Mouse (Mus musculus): ENCODE results near the gene Ccdc62. TPM values are rescaled to one million over a fixed set of nuclear protein-coding genes. Genes with fewer than 3 reads are reported as not detected.

Gene Ccdc62
- polyA plus RNA-seq, 1 experiment from 2014 or later: 4.9 TPM

DNA sequence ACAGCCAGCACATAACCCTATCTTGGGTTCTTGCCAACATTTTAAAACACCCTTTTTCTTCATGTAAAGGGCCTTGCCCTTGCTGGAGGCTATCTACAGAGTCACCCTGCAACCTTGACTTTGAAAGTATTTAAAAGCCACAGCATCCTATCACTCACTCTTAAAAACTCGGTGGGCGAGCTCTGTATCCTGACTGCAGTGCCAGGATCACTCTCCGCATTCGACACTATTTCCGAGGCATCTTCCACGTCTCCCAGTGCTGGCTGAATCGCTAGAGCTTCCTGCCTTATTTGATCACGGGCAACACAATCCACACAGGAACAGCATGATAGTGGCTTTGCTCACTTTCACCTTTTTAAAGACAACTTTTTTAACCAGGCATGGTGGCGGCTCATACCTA, 87.5 kb downstream of the Ccdc62 start:
- no peak overlapping the region for H3K27ac ChIP-seq (ENCODE audit: low read length)
- H3K27me3 ChIP-seq (replicated peaks; ENCODE audit: control insufficient read depth, insufficient read depth, low read length): no peaks in the 10 kb centered on the region
- WGBS: 70% methylated on average over 9 of the region's 9 CpGs
- H3K36me3 ChIP-seq (ENCODE audit: control insufficient read depth, insufficient read depth): no peaks in the 10 kb centered on the region
- H3K9ac ChIP-seq (replicated peaks; ENCODE audit: low read depth, low read length): no peak overlapping the region
- peaks cover 54% of the 10 kb centered on the region for H3K4me1 ChIP-seq (replicated peaks; ENCODE audit: control insufficient read depth, insufficient read depth, low read length)
- H3K4me3 ChIP-seq (replicated peaks; ENCODE audit: low read length): no peak overlapping the region
- no peak overlapping the region for H3K4me2 ChIP-seq (ENCODE audit: low read length)
- H3K9me3 ChIP-seq (ENCODE audit: control insufficient read depth, low read length): no peaks in the 10 kb centered on the region
- no peak for ATAC-seq

DNA sequence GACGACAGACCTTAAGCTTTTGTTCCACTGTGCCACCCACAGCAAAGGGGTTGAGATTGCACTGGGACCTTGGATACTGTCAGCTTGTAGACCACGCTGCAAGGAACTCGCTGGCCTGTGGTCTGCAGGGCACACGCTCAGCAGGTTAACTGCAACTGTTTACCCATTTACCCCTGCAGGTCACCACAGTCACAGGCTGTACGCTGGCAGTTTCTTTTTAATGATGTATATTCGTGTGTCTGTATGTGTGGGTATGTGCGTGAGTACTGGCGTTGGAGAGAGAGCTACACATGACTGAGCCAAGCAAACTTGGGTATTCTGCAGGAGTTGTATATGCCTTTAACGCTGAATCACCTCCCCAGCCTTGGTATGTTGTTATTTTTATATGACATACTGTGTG, 88.2 kb downstream of the Ccdc62 start:
- H3K4me1 ChIP-seq (replicated peaks; ENCODE audit: control insufficient read depth, insufficient read depth, low read length): peaks cover 55% of the 10 kb centered on the region
- no peak overlapping the region for H3K4me2 ChIP-seq (ENCODE audit: low read length)
- no peaks in the 10 kb centered on the region for H3K9me3 ChIP-seq (ENCODE audit: control insufficient read depth, low read length)
- no peaks in the 10 kb centered on the region for H3K36me3 ChIP-seq (ENCODE audit: control insufficient read depth, insufficient read depth)
- H3K27ac ChIP-seq (ENCODE audit: low read length): no peak overlapping the region
- 86% methylated on average over 9 of the region's 9 CpGs for WGBS
- no peak overlapping the region for H3K9ac ChIP-seq (replicated peaks; ENCODE audit: low read depth, low read length)
- H3K27me3 ChIP-seq (replicated peaks; ENCODE audit: control insufficient read depth, insufficient read depth, low read length): no peaks in the 10 kb centered on the region
- no peak overlapping the region for H3K4me3 ChIP-seq (replicated peaks; ENCODE audit: low read length)
- ATAC-seq: no peak

Small RNA genes within 50 kb of the gene (microRNA-seq; reads per million reads assigned to microRNA genes)
- not detected for gene Mir7032

Other genes with a start within 250 kb of the Ccdc62 start
- gene Clip1, start 246.1 kb upstream of the Ccdc62 start, polyA plus RNA-seq (2015; fragmentation: Nextera tagmentation; extraction: Ambion mirVana): 83.1 and 93.0 TPM in 2 replicates
- 92.7 and 96.1 TPM in 2 replicates for gene Zcchc8, start 209.6 kb upstream of the Ccdc62 start, polyA plus RNA-seq (2015; fragmentation: Nextera tagmentation; extraction: Ambion mirVana)
- 145 and 163 TPM in 2 replicates for gene Rsrc2, start 181.3 kb upstream of the Ccdc62 start, polyA plus RNA-seq (2015; fragmentation: Nextera tagmentation; extraction: Ambion mirVana)
- gene Kntc1, start 181.0 kb upstream of the Ccdc62 start, polyA plus RNA-seq (2015; fragmentation: Nextera tagmentation; extraction: Ambion mirVana): 12.6 and 12.8 TPM in 2 replicates
- gene Hcar2, start 65.2 kb upstream of the Ccdc62 start, polyA plus RNA-seq (2015; fragmentation: Nextera tagmentation; extraction: Ambion mirVana): not detected in 2 replicates
- 0.54 and 0.58 TPM in 2 replicates for gene Hcar1, start 50.7 kb upstream of the Ccdc62 start, polyA plus RNA-seq (2015; fragmentation: Nextera tagmentation; extraction: Ambion mirVana)
- gene Denr, start 23.5 kb upstream of the Ccdc62 start, polyA plus RNA-seq (2015; fragmentation: Nextera tagmentation; extraction: Ambion mirVana): 127 and 129 TPM in 2 replicates
- gene Gm43518, start 3.3 kb upstream of the Ccdc62 start, polyA plus RNA-seq (2015; fragmentation: Nextera tagmentation; extraction: Ambion mirVana): 2.3 and 2.4 TPM in 2 replicates
- gene Hip1r, start 42.9 kb downstream of the Ccdc62 start, polyA plus RNA-seq (2015; fragmentation: Nextera tagmentation; extraction: Ambion mirVana): 33.3 and 35.7 TPM in 2 replicates
- gene Vps37b, start 101.6 kb downstream of the Ccdc62 start, polyA plus RNA-seq (2015; fragmentation: Nextera tagmentation; extraction: Ambion mirVana): 104 and 112 TPM in 2 replicates
- gene Abcb9, start 165.1 kb downstream of the Ccdc62 start, polyA plus RNA-seq (2015; fragmentation: Nextera tagmentation; extraction: Ambion mirVana): 11.3 and 13.4 TPM in 2 replicates
- gene Ogfod2, start 181.6 kb downstream of the Ccdc62 start, polyA plus RNA-seq (2015; fragmentation: Nextera tagmentation; extraction: Ambion mirVana): 37.4 and 38.6 TPM in 2 replicates
- 66.1 and 71.0 TPM in 2 replicates for gene Arl6ip4, start 185.4 kb downstream of the Ccdc62 start, polyA plus RNA-seq (2015; fragmentation: Nextera tagmentation; extraction: Ambion mirVana)